Mouse (Mus musculus) hindlimb bud, embryonic 11.5 days (tissue): ENCODE data around the gene C1ra.
"Not testable (repeated sequence)": the region's sequence is repeated elsewhere in the genome, so short reads cannot be mapped to it uniquely, and the experiment has no call there.

Experiments used
- DNase-seq: peaks from one replicate; pipeline ENCODE4 v3.0.0-alpha.2; 2012; ENCODE audit warnings: low read depth, low spot score; ENCODE audit errors: extremely low spot score

C1ra gene

GRCm38 (mm10) chr6:124541176-124541575 lies 29.0 kb downstream of the C1ra start:
- not testable (repeated sequence) for DNase-seq

- DNase-seq = peak; percentile 24
Observed at GRCm38 (mm10) chr6:124542284-124542683, 30.1 kb downstream of the C1ra start, which contains the start of gene C1s1. C1s1 (minus strand) TSS chr6:124542359.

GRCm38 (mm10) chr6:124544466-124544865 lies 32.3 kb downstream of the C1ra start:
- DNase-seq = no peak

- DNase-seq = no peak
Observed at GRCm38 (mm10) chr6:124545425-124545824, 33.2 kb downstream of the C1ra start.

GRCm38 (mm10) chr6:124547979-124548378 lies 35.8 kb downstream of the C1ra start:
- not testable (repeated sequence) for DNase-seq

- no peak for DNase-seq
Observed at GRCm38 (mm10) chr6:124549023-124549550, 36.9 kb downstream of the C1ra start.

GRCm38 (mm10) chr6:124552766-124553165 lies 40.6 kb downstream of the C1ra start:
- no peak for DNase-seq

GRCm38 (mm10) chr6:124555956-124556355 lies 43.8 kb downstream of the C1ra start:
- DNase-seq = not testable (repeated sequence)

GRCm38 (mm10) chr6:124561156-124561555 lies 49.0 kb downstream of the C1ra start:
- not testable (repeated sequence) for DNase-seq

- DNase-seq = not testable (repeated sequence)
Observed at GRCm38 (mm10) chr6:124561611-124562010, 49.4 kb downstream of the C1ra start.

- peak; percentile 71 for DNase-seq
Observed at GRCm38 (mm10) chr6:124570026-124570425, 57.8 kb downstream of the C1ra start, which contains the start of gene C1rb. C1rb (plus strand) TSS chr6:124570294.
